Mouse (Mus musculus): Measurements from ENCODE around the gene Med21. TPM values are rescaled to one million over a fixed set of nuclear protein-coding genes. Genes with fewer than 3 reads are reported as not detected.

The Med21 gene
- total RNA-seq (2021), result 10 to 100 TPM; 44.5 to 48.1 TPM
- long read RNA-seq, transcript Med21-201 (4 exons, 814 nt), result major isoform, 14 of 16 reads
- long read RNA-seq, partial matches to known transcripts, result 1 of 16 reads
- long read RNA-seq, other reads (novel, unspliced or antisense), result 1 of 16 reads

DNA sequence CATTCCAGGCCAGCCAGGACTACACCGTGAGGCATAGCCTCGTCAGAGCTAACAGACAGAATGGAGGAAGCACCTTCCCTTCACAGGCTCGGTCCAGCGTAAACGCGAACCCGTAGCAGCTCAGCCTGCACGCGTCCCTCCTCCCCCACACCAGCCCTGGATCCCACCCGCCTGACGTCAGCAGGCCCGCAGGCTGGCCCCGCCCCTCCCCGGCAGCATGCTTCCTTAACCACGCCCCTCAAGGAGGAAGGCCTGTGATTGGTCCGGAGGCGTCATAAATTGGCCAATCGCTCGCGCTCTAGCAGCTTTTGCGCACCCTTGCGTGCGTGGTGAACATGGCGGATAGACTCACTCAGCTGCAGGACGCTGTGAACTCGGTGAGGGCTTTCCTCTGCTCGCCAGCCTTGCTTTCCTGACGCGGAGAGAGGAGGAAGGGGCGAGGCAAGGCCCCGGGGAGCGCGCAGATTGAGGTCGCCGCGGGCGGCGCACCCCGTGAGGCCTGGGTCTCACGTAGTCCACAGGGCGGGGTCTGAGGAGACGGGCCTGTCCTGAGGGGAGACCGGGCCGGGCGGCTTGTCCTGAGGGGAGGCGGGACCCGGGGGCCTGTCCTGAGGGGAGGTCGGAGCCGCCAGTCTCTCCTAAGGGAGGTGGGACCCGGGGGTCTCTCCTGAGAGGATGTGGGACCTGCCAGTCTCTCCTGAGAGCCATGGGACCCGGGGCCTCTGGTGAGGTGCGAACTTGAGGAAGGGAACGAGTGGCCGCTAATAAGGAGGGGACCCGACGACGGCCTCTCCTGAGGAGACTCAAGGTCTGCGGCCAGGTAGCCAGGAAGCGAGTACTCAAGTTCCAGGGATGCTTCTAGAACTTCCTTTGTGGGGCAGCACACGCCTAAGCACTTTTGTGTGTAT lies at the start of gene Med21, which contains the start of gene Tm7sf3:
Gene Med21, plus strand, starts transcription at position 272 of the 908 bp plus-strand sequence.
Gene Tm7sf3, minus strand, starts transcription at position 549 of the 908 bp plus-strand sequence.
- DNase-seq (ENCODE audit: low spot score in 2 of 2), result peak; percentile 97 to 98

DNA sequence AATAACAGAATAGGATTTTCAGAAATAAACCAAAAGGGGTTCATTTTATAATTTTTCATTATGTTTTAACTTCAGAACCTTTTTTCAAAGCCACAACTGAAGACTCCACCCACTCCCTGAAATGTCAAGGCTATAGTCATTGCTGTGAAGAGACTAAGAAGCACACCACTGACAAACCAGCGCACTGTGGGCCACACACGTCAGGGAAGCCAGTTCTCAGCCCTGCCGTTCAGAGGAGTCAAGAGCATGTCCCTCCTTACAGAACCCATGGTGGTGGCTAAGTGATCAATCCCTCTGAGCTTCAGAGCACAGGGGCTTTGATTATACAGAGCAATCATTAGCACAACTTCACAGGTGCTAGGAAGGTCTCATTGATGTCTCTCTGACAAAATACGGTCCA lies 39.7 kb upstream of the Med21 start:
- no peak for DNase-seq (ENCODE audit: low spot score in 2 of 2)

DNA sequence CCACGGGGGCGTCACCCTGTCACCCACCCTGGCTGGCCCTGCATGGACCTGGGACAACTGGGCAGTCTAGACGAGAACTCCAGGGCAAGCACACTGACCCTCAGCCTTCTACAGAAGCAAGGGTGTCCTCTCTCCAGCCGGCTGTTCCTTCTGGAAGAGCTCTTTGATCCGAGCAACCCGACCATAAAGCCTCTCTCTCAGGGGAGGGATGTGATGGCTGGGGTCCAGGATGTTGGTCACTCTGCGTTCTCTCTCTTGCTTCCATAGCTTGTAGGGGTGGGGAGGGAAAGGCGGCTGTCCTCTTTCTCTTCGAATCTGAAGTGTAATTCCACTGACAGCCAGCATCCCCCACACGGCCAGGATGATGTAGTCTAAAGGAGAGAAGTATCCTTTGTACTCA lies 38.7 kb upstream of the Med21 start:
- DNase-seq (ENCODE audit: low spot score in 2 of 2), result no peak

DNA sequence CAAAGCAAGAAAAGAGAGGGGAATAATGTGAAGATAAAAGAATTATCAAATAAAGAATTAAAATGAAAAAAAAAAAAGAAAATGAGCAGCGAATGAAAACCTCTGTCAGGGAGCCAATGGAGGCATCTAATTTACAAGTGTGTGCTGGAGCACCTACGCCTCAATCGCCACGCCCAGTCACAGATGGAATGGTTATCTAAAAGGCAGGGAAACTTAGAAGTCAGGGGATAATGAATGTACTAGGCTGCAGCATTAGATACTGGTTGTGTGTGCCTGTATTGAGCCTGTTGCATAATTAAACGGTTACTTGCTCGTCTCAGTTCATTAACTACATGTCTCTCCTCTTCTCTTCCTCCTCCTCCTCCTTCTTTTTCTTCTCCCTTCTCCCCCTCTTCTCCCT lies 31.0 kb upstream of the Med21 start:
- peak in 1 of 2 experiments; percentile 36 for DNase-seq (ENCODE audit: low spot score in 2 of 2)

DNA sequence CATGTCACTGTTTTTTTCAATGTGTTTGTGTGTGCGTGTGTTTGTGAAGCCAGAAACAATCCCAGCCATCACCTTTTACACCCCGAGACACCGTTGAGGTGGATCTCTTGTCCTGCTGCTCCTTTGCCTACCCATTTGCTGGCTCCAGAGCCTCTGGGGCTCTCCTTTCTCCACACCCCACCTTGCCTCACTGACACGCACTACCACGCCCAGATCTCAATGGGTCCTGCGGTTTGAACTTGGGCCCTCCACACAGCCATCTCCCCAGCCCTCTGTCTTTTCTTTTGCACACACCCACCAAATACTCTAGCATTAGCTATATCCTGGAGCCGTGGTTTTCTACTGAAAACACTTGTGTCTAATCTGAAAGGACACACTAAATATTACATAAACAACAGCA lies 30.4 kb upstream of the Med21 start:
- no peak for DNase-seq (ENCODE audit: low spot score in 2 of 2)

DNA sequence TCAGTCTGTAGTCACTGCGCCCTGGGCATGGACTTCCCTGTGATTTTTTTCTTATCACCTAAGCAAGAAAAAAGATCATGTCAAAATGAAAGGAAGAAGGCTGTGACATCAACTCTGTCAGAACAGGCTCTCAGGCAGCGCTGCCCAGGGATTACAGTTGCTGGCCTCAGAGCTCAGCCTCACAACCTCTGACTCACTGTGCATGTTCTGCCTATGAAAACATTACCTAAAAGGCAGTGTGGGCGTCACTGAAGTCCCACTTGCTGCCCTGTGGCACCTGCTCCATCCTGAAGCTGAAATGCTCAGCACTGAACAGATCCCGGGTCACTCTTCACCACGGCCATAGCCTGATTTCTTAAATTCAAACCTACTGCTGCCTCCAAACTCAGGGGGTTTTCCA lies 29.6 kb upstream of the Med21 start:
- no peak for DNase-seq (ENCODE audit: low spot score in 2 of 2)

DNA sequence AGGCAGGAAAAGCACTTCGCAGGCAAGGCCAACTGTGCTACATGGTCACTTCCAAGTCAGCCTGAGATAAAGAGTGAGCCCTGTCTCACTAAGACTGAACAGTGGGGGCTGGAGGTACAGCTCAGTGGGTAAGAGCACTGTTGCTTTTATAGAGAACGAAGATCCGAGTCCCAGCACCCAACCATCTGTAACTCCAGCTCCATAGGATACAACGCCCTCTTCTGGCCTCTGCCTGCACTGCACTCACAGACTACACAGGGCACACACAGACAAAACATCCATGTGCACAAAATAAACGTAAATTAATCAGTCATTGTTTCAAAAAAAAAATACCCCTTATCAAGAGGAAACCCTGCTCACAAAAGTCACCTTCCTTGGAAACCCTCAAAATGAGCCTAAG lies 28.4 kb upstream of the Med21 start:
- no peak for DNase-seq (ENCODE audit: low spot score in 2 of 2)

DNA sequence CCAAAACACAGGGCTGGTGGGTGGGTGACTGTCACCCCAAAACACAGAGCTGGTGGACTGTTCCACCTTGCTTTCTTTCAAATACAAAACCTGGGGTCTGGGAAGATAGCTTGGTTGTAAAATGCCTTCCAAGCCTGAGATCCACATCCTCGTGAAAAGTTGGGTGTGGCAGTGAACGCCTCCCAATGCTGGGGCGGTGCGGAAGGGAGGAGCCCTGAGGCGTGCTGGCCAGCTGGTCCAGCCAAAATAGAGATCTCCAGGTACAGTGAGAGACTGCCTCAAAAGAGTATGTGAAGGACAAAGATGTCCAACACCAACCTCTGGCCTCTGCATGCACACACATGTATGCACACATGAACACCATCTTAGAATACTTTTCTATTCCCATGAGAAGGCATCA lies 27.8 kb upstream of the Med21 start:
- DNase-seq (ENCODE audit: low spot score in 2 of 2), result no peak

DNA sequence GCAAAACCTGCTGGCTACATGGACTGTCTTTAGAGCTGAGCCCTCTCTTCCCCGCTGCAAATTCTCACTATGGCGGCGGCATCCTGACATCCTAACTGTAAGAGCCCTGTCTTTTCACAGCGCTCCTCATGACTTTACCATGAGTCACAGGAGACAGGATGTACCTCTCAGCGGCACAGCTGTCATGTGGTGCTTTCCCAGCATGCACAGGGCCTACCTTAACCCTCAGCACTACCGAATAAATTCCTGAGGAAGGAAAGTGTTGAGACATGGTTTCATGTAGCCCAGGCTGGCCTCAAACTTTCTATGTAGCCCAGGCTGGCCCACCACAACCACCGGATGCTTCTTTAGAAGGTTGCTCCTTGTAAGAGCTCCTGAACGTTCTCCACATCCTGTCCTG lies 26.5 kb upstream of the Med21 start:
- no peak for DNase-seq (ENCODE audit: low spot score in 2 of 2)

DNA sequence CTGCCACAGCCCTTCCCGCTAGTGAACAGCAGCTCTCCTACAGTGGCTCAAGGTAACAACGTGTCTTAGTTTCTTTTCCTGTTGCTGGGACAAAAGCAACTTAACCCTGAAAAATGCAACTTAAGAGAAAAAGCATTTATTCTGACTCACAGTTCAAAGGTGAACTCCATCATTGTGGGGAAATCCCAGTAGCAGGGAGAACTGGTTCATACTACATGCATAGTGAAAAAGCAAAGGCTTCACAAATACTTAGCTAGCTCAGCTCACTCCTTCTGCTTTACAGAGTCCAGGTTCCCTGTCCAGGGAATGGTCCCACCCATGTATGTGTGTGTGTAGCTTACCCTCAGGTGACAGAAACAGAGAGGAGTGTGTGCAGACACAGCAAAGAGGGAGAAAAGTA lies 25.7 kb upstream of the Med21 start:
- no peak for DNase-seq (ENCODE audit: low spot score in 2 of 2)

DNA sequence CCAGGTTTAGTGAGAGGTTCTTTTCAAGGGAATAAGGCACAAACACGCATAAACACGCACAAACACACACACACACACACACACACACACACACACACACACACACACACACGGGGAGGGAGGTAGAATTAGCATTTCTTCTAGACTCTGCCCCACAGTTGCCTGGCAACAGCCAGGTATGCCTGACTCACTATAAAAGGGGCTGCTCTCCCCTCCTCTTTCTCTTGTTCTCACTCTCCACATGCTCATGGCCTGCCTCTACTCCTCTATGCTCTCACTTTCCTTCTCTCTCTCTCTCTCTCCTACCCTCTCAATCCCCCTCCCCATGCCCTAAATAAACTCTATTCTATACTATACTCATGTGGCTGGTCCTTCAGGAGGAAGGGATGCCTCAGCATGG lies 14.2 kb upstream of the Med21 start:
- DNase-seq (ENCODE audit: low spot score in 2 of 2), result no peak

DNA sequence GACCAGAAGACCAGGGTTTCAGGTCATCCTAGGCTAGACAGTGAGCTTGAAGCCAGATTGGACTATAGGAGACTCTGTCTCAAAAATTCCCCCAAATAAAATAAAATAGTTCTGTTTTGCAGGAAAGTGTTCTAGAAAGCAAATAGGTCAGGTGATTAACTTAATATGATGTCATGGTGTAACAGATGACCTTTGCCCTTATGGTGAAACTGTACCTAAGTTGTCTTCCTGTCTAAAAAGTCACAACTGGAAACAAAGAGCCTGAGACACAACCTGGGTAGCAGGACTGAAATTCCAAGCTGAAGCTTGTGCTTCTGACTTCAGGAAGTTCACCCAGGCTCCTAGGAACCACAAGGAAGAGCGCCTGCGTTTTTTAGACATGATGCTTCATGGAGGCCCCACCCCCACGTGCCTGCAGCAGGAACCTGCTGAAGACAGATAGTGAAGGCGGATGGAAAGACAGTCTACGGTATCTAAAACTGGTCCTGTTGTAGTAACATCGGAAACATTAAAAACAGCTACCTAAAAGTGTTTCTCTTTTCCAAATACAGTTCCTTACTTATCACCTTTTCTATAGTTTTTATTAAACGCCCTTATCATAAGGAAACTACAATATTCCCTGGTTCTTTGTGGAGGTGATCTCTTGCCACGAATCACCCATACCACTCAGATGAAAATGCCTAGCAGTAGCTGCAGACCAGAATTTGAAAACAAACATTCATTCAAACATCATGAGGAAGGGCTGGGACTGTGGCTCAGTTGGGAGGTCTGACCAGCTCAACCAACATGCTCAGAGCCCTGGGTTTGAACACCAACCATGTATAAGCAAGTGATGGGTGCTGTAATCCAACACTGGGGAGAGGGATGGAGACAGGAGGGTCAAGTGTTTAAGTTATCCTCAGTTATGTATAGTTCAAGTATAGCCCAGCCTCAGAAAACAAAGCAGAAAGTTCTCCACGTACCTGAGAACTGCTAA lies 12.3 kb upstream of the Med21 start:
- DNase-seq (ENCODE audit: low spot score in 2 of 2), result no peak

DNA sequence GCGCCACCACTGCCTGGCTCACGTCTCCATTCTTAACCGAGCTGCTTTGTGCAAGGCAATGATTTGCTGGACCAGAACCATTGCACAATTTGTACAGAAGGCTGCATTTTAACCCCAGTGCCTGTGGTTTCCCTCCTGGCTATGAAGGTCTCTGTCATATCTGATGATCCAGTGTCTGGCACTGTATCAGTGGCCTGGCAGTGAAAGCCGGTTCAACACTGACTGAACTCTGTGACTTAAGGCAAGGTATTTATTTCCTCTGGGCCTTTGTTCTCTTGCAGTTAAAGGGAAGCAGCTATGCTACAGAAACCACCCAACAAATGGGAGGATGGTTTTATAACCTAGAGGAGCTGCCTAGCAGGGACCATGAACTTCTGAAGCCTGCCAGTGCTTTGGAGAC lies 11.4 kb upstream of the Med21 start:
- DNase-seq (ENCODE audit: low spot score in 2 of 2), result no peak

DNA sequence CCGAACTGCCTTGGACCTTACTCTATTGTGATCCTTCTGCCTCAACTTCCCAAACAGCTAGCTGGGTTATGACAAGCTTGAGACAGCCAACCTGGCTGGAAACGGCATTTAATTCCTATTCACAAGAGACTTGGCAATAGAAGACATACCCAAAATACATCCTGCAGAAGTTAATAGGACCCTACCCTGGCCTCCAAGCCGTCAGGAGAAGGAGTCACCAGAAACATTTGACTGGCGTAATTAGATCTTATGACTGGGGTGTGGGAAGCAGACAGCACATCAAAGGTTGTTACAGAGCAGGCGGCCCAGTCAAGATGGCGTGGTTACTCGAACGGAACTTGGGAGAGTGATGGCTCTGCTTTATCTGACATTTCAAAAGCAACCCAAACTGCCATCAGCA lies 10.5 kb upstream of the Med21 start:
- DNase-seq (ENCODE audit: low spot score in 2 of 2), result no peak

DNA sequence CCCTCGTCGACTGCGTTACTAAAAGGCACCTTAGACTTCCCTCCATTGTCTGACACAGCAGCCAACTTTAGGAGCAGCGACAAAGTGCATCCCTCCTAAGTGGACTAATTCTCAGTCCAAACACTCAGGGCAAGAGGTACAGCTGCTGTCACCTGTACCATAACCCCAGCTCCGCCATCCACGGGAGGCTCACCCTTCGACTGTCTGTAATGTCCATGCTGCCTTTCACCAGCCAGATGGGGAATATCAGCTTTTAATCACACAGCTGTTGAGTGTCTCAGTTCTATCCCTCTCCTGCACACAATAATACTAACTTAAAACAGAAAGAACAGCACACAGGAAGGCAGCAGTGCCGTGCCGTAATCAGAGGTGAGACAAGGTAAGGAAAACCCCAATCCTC lies 9.9 kb upstream of the Med21 start:
- DNase-seq (ENCODE audit: low spot score in 2 of 2), result no peak

DNA sequence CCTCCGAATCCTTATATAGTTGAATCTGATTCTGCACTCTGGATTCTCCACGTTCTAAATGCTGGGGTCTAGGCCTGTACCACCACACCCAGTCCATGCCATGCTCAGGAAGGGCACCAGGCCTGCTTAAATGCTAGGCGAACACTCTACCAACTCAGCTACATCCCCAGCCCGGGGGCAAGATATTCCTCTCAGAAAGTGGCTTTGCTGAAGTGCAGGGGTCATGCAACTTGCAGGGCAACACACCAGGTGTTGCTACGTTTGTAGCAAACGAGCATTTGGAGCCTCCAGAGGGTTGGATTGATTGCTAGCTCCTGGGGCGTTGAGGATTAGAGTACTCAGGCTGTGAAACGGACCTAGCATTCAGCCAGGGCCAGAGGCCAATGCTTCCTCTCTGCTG lies 9.2 kb upstream of the Med21 start:
- no peak for DNase-seq (ENCODE audit: low spot score in 2 of 2)

DNA sequence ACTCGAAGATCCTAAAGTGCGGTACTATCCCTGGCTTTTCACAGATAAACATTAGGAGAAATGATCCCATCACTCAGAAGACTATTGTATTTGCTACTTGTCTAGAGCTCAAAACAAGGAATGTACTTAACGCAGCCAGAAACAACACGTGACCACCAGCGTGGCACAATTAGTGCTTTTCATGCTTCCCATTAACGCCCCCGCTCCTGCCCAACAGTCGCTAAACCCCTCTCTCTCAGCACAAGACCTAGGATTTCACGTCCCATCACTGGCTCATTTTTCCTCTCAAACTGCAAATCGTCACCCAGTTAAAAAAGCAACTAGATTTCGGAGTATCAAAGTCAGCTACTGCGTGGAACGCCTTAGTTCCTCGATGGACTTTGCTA lies 8.7 kb upstream of the Med21 start:
- peak; percentile 33 to 80 for DNase-seq (ENCODE audit: low spot score in 2 of 2)

DNA sequence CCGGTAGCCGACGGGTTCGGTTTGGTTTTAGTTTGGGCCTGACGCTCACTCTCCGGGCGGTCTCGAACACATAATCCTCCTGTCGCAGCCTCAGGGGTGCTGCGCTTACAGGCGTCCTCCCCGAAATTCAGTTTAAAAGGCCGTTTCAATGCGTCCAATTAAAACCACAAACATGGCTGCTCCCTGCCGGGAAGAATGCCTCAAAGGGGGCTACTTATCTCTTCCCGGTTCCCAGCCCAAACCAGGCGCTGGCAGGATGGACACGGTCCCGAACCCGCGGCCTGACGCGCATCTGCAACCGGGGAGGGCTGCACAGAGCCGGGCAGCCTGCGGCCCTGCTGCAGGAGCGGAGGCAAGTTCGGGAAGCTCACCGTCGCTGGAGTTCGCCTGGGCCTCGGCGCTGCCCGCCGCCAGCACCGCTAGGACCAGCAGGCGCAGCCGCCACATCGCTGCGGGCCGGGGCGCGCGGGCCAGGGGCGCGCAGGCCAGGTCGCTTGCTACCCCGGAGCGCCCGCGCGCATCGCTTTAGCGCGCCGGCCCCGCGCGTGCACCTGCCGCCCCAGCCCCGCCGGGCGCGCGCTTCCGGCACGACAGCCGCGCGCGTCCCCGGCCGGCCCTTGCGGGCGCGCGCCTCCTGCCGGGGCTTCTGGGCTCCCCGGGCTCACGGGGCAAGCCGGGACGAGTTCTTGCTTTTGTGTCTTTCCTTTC lies 8.2 kb upstream of the Med21 start:
- DNase-seq (ENCODE audit: low spot score in 2 of 2), result peak; percentile 47 to 76

DNA sequence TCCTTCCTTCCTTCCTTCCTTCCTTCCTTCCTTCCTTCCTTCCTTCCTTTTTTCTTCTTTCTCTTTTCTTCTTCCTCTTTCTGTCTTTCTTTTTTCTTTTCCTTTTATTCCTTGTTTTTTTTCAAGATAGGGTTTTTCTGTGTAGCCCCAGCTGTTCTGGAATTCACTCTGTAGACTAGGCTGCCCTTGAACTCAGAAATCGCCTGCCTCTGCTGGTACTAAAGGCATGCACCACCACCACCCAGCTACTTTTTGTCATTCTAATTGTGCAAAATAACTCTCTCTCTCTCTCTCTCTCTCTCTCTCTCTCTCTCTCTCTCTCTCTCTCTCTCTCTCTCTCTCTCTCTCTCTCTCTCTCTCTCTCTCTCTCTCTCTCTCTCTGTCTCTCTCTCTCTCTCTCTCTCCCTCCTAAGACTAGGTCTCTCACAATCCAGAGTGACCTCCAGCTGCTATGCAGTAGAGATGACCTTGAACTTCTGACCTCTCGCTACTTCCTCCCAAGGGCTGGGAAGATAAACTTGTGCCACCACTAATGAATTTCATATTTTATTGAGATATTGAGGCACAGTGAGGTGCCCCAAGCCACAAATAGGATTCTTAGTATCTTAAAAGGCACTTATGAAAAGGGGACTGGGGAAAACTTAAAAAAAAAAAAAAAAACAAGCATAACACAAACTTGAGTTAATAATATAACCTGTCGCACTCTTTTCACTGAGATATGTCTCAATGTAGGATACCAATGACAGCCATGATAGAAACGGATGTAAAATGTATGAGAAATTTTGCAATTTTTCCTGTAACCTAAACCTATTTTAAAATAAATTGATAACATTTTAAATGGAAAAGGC lies 7.4 kb upstream of the Med21 start:
- DNase-seq (ENCODE audit: low spot score in 2 of 2), result no peak

DNA sequence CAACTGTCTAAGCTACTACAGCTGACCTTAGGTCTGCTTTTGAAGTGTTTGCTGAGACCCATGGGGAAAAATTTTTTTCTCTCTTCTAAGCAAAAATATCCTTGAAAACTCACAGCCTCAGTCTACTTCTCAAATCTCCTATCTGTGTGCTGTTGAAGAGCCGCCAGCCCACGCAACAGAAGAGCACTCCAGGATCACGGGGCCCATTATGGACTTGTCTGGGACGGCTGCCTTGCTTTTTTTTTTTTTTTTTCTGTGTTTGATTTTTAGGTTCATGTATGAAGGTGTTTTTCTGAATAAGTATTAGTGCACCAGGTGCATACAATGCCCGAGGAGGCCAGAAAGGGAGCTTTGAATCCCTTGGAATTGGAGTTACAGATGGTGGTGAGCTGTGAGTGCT lies 5.9 kb upstream of the Med21 start:
- DNase-seq (ENCODE audit: low spot score in 2 of 2), result no peak

Data from layer of hippocampus, adult 18-20 months (tissue).